Mouse (Mus musculus): Measurements from ENCODE around the gene Camkk1. TPM values are rescaled to one million over a fixed set of nuclear protein-coding genes. Genes with fewer than 3 reads are reported as not detected.
A peak's percentile ranks its signal among the peaks of the same experiment; 100 is the strongest.

The Camkk1 gene
- polyA plus RNA-seq, 1 experiment from 2014 or later, result 0.76 TPM

DNA sequence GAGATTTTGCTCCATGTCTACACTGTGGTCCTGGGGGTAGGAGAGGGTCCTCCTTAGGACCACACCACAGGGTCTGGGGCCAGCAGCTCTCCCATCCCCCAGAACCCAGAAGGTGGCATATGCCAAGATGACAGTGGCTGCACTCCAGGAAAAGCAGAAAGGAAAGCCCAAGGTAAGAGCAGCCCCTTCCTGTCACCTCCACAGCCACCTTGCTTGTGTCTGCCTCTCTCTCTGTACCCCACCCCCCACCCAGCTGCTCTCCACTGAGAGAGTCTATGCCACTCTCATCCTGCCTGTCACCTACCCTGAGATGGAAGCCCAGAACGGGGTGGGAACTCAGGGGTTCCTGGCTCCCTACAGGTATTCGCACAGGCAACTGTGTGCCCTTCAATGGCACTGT is 10.0 kb upstream of the Camkk1 start:
- H3K9ac ChIP-seq (ENCODE audit: low read depth, low read length), result no peak overlapping the region
- H3K36me3 ChIP-seq (ENCODE audit: control insufficient read depth, insufficient read depth), result no peaks in the 10 kb centered on the region
- H3K27ac ChIP-seq (ENCODE audit: low read length), result no peak overlapping the region
- H3K4me2 ChIP-seq (ENCODE audit: low read depth, low read length), result no peak overlapping the region
- WGBS (ENCODE audit: insufficient replicate concordance), result 63% methylated on average over 2 of the region's 2 CpGs
- no peak overlapping the region for H3K4me3 ChIP-seq (ENCODE audit: low read depth, low read length)
- no peaks in the 10 kb centered on the region for H3K4me1 ChIP-seq (ENCODE audit: control insufficient read depth, low read depth, low read length)
- H3K27me3 ChIP-seq (ENCODE audit: control insufficient read depth, insufficient read depth, low read depth, low read length), result no peaks in the 10 kb centered on the region
- no peak for ATAC-seq (ENCODE audit: low read depth)
- no peaks in the 10 kb centered on the region for H3K9me3 ChIP-seq (replicated peaks; ENCODE audit: control insufficient read depth, low read length)

GRCm38 (mm10) chr11:73009531-73010274 is 9.1 kb upstream of the Camkk1 start:
- Histone ChIP-seq H3K9ac (ENCODE audit: low read depth, low read length) (no peak overlapping the region), H3K4me2 (ENCODE audit: low read depth, low read length) (no peak overlapping the region), H3K27ac (ENCODE audit: low read length) (no peak overlapping the region), H3K9me3 (replicated peaks; ENCODE audit: control insufficient read depth, low read length) (no peaks in the 10 kb centered on the region), H3K4me3 (ENCODE audit: low read depth, low read length) (no peak overlapping the region), H3K4me1 (ENCODE audit: control insufficient read depth, low read depth, low read length) (no peaks in the 10 kb centered on the region), H3K36me3 (ENCODE audit: control insufficient read depth, insufficient read depth) (no peaks in the 10 kb centered on the region), H3K27me3 (ENCODE audit: control insufficient read depth, insufficient read depth, low read depth, low read length) (no peaks in the 10 kb centered on the region)
- no peak for ATAC-seq (ENCODE audit: low read depth)
- WGBS (ENCODE audit: insufficient replicate concordance), result 70% methylated on average over 13 of the region's 13 CpGs

DNA sequence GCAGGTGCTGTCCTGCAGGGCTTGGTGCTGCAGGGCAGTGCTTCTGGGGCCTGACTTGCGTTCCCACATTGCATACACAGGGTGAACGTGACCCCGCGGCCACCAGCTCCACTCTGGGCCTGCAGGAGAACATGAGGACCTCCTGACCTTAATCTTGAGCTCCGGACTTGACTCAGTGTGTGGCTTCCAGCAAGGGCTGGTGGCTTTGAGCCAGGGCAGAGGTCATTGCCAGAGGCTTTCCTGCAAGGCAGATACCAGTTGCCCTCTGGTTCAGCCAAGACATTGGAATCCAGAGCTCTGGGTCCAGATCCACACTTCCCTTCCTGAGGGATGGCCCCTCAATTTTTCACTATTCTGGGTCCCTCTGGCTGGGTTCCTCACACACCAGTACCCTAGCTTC is 4.8 kb upstream of the Camkk1 start:
- H3K27me3 ChIP-seq (ENCODE audit: control insufficient read depth, insufficient read depth, low read depth, low read length), result peaks cover 11% of the 10 kb centered on the region
- ATAC-seq (ENCODE audit: low read depth), result no peak

GRCm38 (mm10) chr11:73014831-73015344 is 3.9 kb upstream of the Camkk1 start:
- Histone ChIP-seq H3K27me3 (ENCODE audit: control insufficient read depth, insufficient read depth, low read depth, low read length) (peaks cover 20% of the 10 kb centered on the region), H3K4me3 (ENCODE audit: low read depth, low read length) (no peak overlapping the region), H3K4me2 (ENCODE audit: low read depth, low read length) (no peak overlapping the region), H3K4me1 (ENCODE audit: control insufficient read depth, low read depth, low read length) (peaks cover 11% of the 10 kb centered on the region), H3K9me3 (replicated peaks; ENCODE audit: control insufficient read depth, low read length) (no peaks in the 10 kb centered on the region), H3K27ac (ENCODE audit: low read length) (no peak overlapping the region), H3K36me3 (ENCODE audit: control insufficient read depth, insufficient read depth) (no peaks in the 10 kb centered on the region), H3K9ac (ENCODE audit: low read depth, low read length) (no peak overlapping the region)
- no peak for ATAC-seq (ENCODE audit: low read depth)
- 70% methylated on average over 4 of the region's 4 CpGs for WGBS (ENCODE audit: insufficient replicate concordance)

More for the DNA sequence above, 4.8 kb upstream of the Camkk1 start:
- Histone ChIP-seq H3K4me1 (ENCODE audit: control insufficient read depth, low read depth, low read length) (peaks cover 5% of the 10 kb centered on the region), H3K36me3 (ENCODE audit: control insufficient read depth, insufficient read depth) (no peaks in the 10 kb centered on the region), H3K9ac (ENCODE audit: low read depth, low read length) (no peak overlapping the region), H3K4me3 (ENCODE audit: low read depth, low read length) (no peak overlapping the region), H3K4me2 (ENCODE audit: low read depth, low read length) (no peak overlapping the region), H3K9me3 (replicated peaks; ENCODE audit: control insufficient read depth, low read length) (no peaks in the 10 kb centered on the region), H3K27ac (ENCODE audit: low read length) (no peak overlapping the region)
- WGBS (ENCODE audit: insufficient replicate concordance), result 46% methylated on average over 5 of the region's 5 CpGs

DNA sequence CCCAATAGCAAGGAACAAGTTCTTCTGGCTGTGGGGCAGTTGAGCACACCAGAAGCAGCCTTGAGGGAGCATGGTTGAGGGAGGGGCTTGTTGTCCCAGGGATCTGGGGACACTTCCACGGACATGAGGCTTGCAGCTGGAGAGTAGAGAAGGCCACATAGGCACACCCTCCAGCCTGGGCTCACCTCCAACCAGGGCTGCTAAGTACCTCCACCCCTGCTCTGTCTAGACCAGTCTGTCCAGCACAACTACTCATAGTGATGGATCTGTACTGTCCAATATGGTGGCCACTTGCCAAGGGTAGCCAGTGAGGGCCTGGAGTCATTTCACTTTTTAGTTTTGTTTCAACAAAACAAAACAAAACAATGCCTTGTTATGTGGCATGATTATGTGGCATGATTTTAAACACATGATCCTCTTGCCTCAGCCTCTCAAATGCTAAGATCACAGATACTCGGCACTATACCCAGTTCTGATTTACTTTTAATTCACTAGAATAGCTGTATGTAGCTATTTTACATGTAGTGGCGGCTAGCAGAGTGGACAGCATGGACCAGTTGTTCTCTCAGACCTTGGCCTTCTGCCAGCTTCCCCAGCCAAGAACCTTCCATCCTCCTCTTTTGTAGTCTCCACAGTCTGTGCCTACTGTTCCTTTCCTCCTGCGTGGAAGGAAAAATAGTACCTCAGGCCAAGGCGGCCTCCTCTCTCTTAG is 3.3 kb upstream of the Camkk1 start:
- Histone ChIP-seq H3K9me3 (replicated peaks; ENCODE audit: control insufficient read depth, low read length) (no peaks in the 10 kb centered on the region), H3K36me3 (ENCODE audit: control insufficient read depth, insufficient read depth) (no peaks in the 10 kb centered on the region), H3K4me1 (ENCODE audit: control insufficient read depth, low read depth, low read length) (peaks cover 11% of the 10 kb centered on the region), H3K27me3 (ENCODE audit: control insufficient read depth, insufficient read depth, low read depth, low read length) (peaks cover 27% of the 10 kb centered on the region), H3K4me2 (ENCODE audit: low read depth, low read length) (no peak overlapping the region), H3K4me3 (ENCODE audit: low read depth, low read length) (no peak overlapping the region), H3K9ac (ENCODE audit: low read depth, low read length) (no peak overlapping the region), H3K27ac (ENCODE audit: low read length) (no peak overlapping the region)
- no peak for ATAC-seq (ENCODE audit: low read depth)
- 53% methylated on average over 5 of the region's 5 CpGs for WGBS (ENCODE audit: insufficient replicate concordance)

- no peak overlapping the region for H3K27ac ChIP-seq (ENCODE audit: low read length)
- no peaks in the 10 kb centered on the region for H3K36me3 ChIP-seq (ENCODE audit: control insufficient read depth, insufficient read depth)
- no peak for ATAC-seq (ENCODE audit: low read depth)
- no peaks in the 10 kb centered on the region for H3K9me3 ChIP-seq (replicated peaks; ENCODE audit: control insufficient read depth, low read length)
- peaks cover 11% of the 10 kb centered on the region for H3K4me1 ChIP-seq (ENCODE audit: control insufficient read depth, low read depth, low read length)
- peaks cover 32% of the 10 kb centered on the region for H3K27me3 ChIP-seq (ENCODE audit: control insufficient read depth, insufficient read depth, low read depth, low read length)
- H3K9ac ChIP-seq (ENCODE audit: low read depth, low read length), result no peak overlapping the region
- H3K4me3 ChIP-seq (ENCODE audit: low read depth, low read length), result no peak overlapping the region
- 68% methylated on average over 6 of the region's 6 CpGs for WGBS (ENCODE audit: insufficient replicate concordance)
- no peak overlapping the region for H3K4me2 ChIP-seq (ENCODE audit: low read depth, low read length)
Observed at GRCm38 (mm10) chr11:73016103-73016420, 2.7 kb upstream of the Camkk1 start.

DNA sequence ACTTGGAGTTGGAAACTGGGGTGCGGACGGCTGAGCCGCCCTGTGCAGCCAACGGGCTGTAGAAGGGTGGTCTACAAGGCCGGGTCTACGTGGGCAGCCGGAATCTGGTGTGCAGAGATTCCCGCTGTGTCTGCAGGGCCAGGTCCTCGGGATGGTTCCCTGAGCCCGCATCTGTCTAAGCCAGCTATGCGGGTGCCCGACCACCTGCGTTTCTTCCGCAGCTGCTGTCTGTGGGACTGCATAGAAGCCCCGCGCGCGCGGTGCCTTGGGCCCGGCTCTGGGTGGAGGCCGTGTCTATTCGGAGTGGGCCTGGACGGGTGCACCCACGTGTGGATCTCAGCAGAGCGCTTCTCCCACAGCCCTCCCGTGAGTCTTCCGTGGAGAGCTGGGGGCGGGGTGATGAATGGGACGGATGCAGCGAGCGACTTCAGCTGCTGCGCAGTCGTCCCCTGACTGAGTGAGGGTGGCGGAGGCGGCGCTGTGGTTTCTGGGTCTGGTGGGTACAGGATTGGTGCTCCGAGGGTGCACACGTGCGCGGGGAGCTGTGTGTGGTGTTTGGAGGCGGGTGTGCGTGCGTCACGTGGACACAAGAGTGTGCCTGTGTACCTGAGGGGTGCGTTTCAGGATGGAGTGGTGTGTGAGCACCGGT is 463 bp downstream of the Camkk1 start:
- under 1% methylated on average over 46 of the region's 46 CpGs for WGBS (ENCODE audit: insufficient replicate concordance)
- H3K4me1 ChIP-seq (ENCODE audit: control insufficient read depth, low read depth, low read length), result peaks cover 11% of the 10 kb centered on the region
- no peaks in the 10 kb centered on the region for H3K9me3 ChIP-seq (replicated peaks; ENCODE audit: control insufficient read depth, low read length)
- peak overlapping the region; percentile 88 for H3K4me2 ChIP-seq (ENCODE audit: low read depth, low read length)
- peaks cover 35% of the 10 kb centered on the region for H3K27me3 ChIP-seq (ENCODE audit: control insufficient read depth, insufficient read depth, low read depth, low read length)
- no peak overlapping the region for H3K27ac ChIP-seq (ENCODE audit: low read length)
- no peak for ATAC-seq (ENCODE audit: low read depth)
- H3K36me3 ChIP-seq (ENCODE audit: control insufficient read depth, insufficient read depth), result no peaks in the 10 kb centered on the region
- H3K4me3 ChIP-seq (ENCODE audit: low read depth, low read length), result peak overlapping the region; percentile 63
- H3K9ac ChIP-seq (ENCODE audit: low read depth, low read length), result peak overlapping the region; percentile 34; the same call in 1 of the 2 replicates

- Histone ChIP-seq H3K4me2 (ENCODE audit: low read depth, low read length) (no peak overlapping the region), H3K27ac (ENCODE audit: low read length) (no peak overlapping the region), H3K9ac (ENCODE audit: low read depth, low read length) (no peak overlapping the region), H3K36me3 (ENCODE audit: control insufficient read depth, insufficient read depth) (no peaks in the 10 kb centered on the region), H3K4me3 (ENCODE audit: low read depth, low read length) (no peak overlapping the region), H3K9me3 (replicated peaks; ENCODE audit: control insufficient read depth, low read length) (no peaks in the 10 kb centered on the region), H3K27me3 (ENCODE audit: control insufficient read depth, insufficient read depth, low read depth, low read length) (peaks cover 35% of the 10 kb centered on the region), H3K4me1 (ENCODE audit: control insufficient read depth, low read depth, low read length) (peaks cover 11% of the 10 kb centered on the region)
- WGBS (ENCODE audit: insufficient replicate concordance), result 51% methylated on average over 7 of the region's 7 CpGs
- ATAC-seq (ENCODE audit: low read depth), result no peak
Observed at GRCm38 (mm10) chr11:73020953-73021800, 2.4 kb downstream of the Camkk1 start.
